Mouse (Mus musculus): ENCODE results near the gene Inhbb. TPM values are rescaled to one million over a fixed set of nuclear protein-coding genes. Genes with fewer than 3 reads are reported as not detected.
A peak's percentile ranks its signal among the peaks of the same experiment; 100 is the strongest.

The Inhbb gene
- polyA plus RNA-seq, 1 experiment from 2014 or later = 3.9 TPM

- H3K9ac ChIP-seq (ENCODE audit: low read length) = no peak overlapping the region
- peaks cover 23% of the 10 kb centered on the region for H3K36me3 ChIP-seq (ENCODE audit: control insufficient read depth, insufficient read depth, low read length)
- H3K4me2 ChIP-seq (ENCODE audit: low read length) = no peak overlapping the region
- peaks cover 12% of the 10 kb centered on the region for H3K4me1 ChIP-seq (ENCODE audit: control insufficient read depth, insufficient read depth, low read length)
- H3K27me3 ChIP-seq (replicated peaks; ENCODE audit: control insufficient read depth, insufficient read depth, low read length) = 0 out of 2 replicates have a peak, but pooled peaks cover 11% of the 10 kb centered on the region
- ATAC-seq (no peak), DNase-seq (ENCODE audit: low spot score) (peak; percentile 41)
- no peak overlapping the region for H3K27ac ChIP-seq (ENCODE audit: low read depth, low read length)
- H3K4me3 ChIP-seq (ENCODE audit: low read depth, low read length) = no peak overlapping the region
- H3K9me3 ChIP-seq (replicated peaks; ENCODE audit: control insufficient read depth, low read length) = no peaks in the 10 kb centered on the region
- WGBS = 76% methylated on average over 8 of the region's 8 CpGs
Measured at GRCm38 (mm10) chr1:119415151-119415550, 6.9 kb downstream of the Inhbb start.

- Histone ChIP-seq H3K4me2 (ENCODE audit: low read length) (no peak overlapping the region), H3K4me3 (ENCODE audit: low read depth, low read length) (no peak overlapping the region), H3K4me1 (ENCODE audit: control insufficient read depth, insufficient read depth, low read length) (peaks cover 11% of the 10 kb centered on the region), H3K27me3 (replicated peaks; ENCODE audit: control insufficient read depth, insufficient read depth, low read length) (no peaks in the 10 kb centered on the region), H3K9me3 (replicated peaks; ENCODE audit: control insufficient read depth, low read length) (no peaks in the 10 kb centered on the region), H3K9ac (ENCODE audit: low read length) (no peak overlapping the region), H3K27ac (ENCODE audit: low read depth, low read length) (no peak overlapping the region), H3K36me3 (ENCODE audit: control insufficient read depth, insufficient read depth, low read length) (0 out of 2 replicates have a peak, but pooled peaks cover 4% of the 10 kb centered on the region)
- ATAC-seq (no peak), DNase-seq (ENCODE audit: low spot score) (no peak)
- WGBS = 75% methylated on average over 5 of the region's 5 CpGs
Measured at GRCm38 (mm10) chr1:119410661-119411060, 11.4 kb downstream of the Inhbb start.

DNA sequence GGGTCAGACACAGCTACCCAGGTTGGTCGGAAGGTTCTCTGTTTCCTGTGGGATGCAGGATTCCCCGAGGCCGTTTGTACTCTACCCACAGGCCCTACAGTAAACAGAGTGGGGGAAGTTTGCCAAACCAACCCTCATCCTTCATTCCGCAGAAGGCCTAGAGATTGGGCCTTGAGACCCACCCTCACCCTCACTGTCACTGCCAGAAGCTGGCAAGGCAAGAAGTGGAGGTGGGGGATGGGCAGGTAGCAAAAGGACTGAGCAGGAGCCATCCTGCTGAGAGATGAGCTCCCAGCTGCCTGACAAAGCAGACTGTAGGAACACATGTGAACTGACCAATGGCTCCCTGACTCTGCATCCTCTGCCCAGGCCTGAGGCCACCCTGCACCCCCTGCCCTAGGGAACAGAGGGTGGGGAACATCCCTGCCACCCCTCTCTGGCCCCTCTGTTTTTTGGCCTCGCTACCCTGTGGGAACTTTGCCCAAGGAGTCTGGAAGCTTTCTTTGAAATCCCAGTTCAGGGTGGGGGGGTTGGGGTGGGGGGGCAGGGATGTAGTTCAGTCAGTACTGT lies 12.4 kb downstream of the Inhbb start:
- Histone ChIP-seq H3K27me3 (replicated peaks; ENCODE audit: control insufficient read depth, insufficient read depth, low read length) (no peaks in the 10 kb centered on the region), H3K9me3 (replicated peaks; ENCODE audit: control insufficient read depth, low read length) (no peaks in the 10 kb centered on the region), H3K9ac (ENCODE audit: low read length) (no peak overlapping the region), H3K4me1 (ENCODE audit: control insufficient read depth, insufficient read depth, low read length) (peaks cover 11% of the 10 kb centered on the region), H3K27ac (ENCODE audit: low read depth, low read length) (no peak overlapping the region), H3K36me3 (ENCODE audit: control insufficient read depth, insufficient read depth, low read length) (0 out of 2 replicates have a peak, but pooled peaks cover 3% of the 10 kb centered on the region), H3K4me2 (ENCODE audit: low read length) (no peak overlapping the region), H3K4me3 (ENCODE audit: low read depth, low read length) (no peak overlapping the region)
- 49% methylated on average over 5 of the region's 5 CpGs for WGBS
- ATAC-seq = no peak
- peak; percentile 37 for DNase-seq (ENCODE audit: low spot score)

GRCm38 (mm10) chr1:119409106-119409505 lies 12.9 kb downstream of the Inhbb start:
- Histone ChIP-seq H3K27ac (ENCODE audit: low read depth, low read length) (no peak overlapping the region), H3K9me3 (replicated peaks; ENCODE audit: control insufficient read depth, low read length) (no peaks in the 10 kb centered on the region), H3K9ac (ENCODE audit: low read length) (no peak overlapping the region), H3K4me1 (ENCODE audit: control insufficient read depth, insufficient read depth, low read length) (peaks cover 11% of the 10 kb centered on the region), H3K4me2 (ENCODE audit: low read length) (no peak overlapping the region), H3K4me3 (ENCODE audit: low read depth, low read length) (no peak overlapping the region), H3K27me3 (replicated peaks; ENCODE audit: control insufficient read depth, insufficient read depth, low read length) (no peaks in the 10 kb centered on the region), H3K36me3 (ENCODE audit: control insufficient read depth, insufficient read depth, low read length) (no peaks in the 10 kb centered on the region)
- no peak for DNase-seq (ENCODE audit: low spot score)
- 68% methylated on average over 7 of the region's 7 CpGs for WGBS
- ATAC-seq = no peak

DNA sequence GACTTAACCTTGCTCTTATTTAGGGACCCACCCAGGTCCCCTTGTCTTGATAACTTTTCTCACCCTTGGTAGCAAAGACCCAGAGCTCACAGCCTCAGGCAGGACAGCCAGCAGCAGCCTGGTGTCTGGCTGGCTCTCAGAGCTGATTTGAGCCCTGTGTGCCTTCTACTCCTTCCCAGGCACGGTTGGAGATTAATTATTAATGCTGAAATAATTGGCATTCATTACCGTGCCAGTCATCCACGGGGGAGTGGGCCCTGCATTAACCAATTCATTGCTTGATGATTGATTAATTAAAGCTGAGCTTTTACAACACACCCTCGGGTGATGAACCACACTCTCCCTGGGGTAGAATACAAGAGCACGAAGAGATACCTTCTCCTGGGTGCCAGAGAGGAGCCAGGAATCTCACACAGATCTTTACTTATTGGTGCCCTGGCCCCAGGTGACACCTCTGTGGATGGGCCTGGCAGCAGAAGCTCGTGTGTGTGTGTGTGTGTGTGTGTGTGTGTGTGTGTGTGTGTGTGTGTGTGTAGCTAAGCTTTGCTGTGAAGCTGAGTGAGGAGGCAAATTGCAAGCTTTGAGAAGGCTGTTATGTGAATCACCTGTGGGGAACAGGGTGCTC lies 14.2 kb downstream of the Inhbb start:
- whole genome bisulfite sequencing = 9% methylated on average over 6 of the region's 6 CpGs
- DNase-seq (ENCODE audit: low spot score) (peak; percentile 64), ATAC-seq (peak; percentile 51; the same call in 1 of the 2 replicates)
- H3K27ac ChIP-seq (ENCODE audit: low read depth, low read length) = peak overlapping the region; percentile 46
- no peaks in the 10 kb centered on the region for H3K27me3 ChIP-seq (replicated peaks; ENCODE audit: control insufficient read depth, insufficient read depth, low read length)
- H3K4me2 ChIP-seq (ENCODE audit: low read length) = no peak overlapping the region
- no peak overlapping the region for H3K4me3 ChIP-seq (ENCODE audit: low read depth, low read length)
- no peak overlapping the region for H3K9ac ChIP-seq (ENCODE audit: low read length)
- H3K36me3 ChIP-seq (ENCODE audit: control insufficient read depth, insufficient read depth, low read length) = no peaks in the 10 kb centered on the region
- no peaks in the 10 kb centered on the region for H3K9me3 ChIP-seq (replicated peaks; ENCODE audit: control insufficient read depth, low read length)
- H3K4me1 ChIP-seq (ENCODE audit: control insufficient read depth, insufficient read depth, low read length) = peaks cover 11% of the 10 kb centered on the region

DNA sequence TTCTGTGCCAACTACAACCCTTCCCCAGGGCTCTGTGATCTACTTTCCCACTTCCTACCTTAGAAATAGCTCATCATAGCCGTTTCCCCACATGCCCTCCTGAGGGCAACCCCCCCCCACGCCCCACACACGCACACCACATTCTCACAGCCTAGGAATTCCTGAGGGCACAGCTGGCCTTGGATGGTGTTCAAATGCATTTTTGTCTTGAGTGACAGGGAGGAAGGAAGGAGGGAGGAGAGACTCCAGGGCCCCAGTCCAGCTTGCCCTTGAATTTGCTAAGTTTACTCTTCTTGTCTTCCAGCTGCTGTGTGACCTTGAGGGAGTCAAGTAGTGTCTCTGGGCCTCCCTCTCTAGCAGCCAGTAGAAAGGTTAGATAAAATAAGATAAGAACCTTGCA lies 17.2 kb downstream of the Inhbb start:
- Histone ChIP-seq H3K9ac (ENCODE audit: low read length) (no peak overlapping the region), H3K4me2 (ENCODE audit: low read length) (no peak overlapping the region), H3K9me3 (replicated peaks; ENCODE audit: control insufficient read depth, low read length) (no peaks in the 10 kb centered on the region), H3K27ac (ENCODE audit: low read depth, low read length) (no peak overlapping the region), H3K27me3 (replicated peaks; ENCODE audit: control insufficient read depth, insufficient read depth, low read length) (no peaks in the 10 kb centered on the region), H3K4me1 (ENCODE audit: control insufficient read depth, insufficient read depth, low read length) (peaks cover 6% of the 10 kb centered on the region), H3K36me3 (ENCODE audit: control insufficient read depth, insufficient read depth, low read length) (no peaks in the 10 kb centered on the region), H3K4me3 (ENCODE audit: low read depth, low read length) (no peak overlapping the region)
- ATAC-seq (no peak), DNase-seq (ENCODE audit: low spot score) (no peak)
- 50% methylated on average over 3 of the region's 3 CpGs for WGBS

- Histone ChIP-seq H3K4me3 (ENCODE audit: low read depth, low read length) (no peak overlapping the region), H3K9me3 (replicated peaks; ENCODE audit: control insufficient read depth, low read length) (no peaks in the 10 kb centered on the region), H3K9ac (ENCODE audit: low read length) (no peak overlapping the region), H3K27ac (ENCODE audit: low read depth, low read length) (no peak overlapping the region), H3K4me1 (ENCODE audit: control insufficient read depth, insufficient read depth, low read length) (peaks cover 1% of the 10 kb centered on the region), H3K4me2 (ENCODE audit: low read length) (no peak overlapping the region), H3K27me3 (replicated peaks; ENCODE audit: control insufficient read depth, insufficient read depth, low read length) (no peaks in the 10 kb centered on the region), H3K36me3 (ENCODE audit: control insufficient read depth, insufficient read depth, low read length) (no peaks in the 10 kb centered on the region)
- ATAC-seq = no peak
- no peak for DNase-seq (ENCODE audit: low spot score)
- 76% methylated on average over 4 of the region's 4 CpGs for WGBS
Measured at GRCm38 (mm10) chr1:119404341-119404740, 17.7 kb downstream of the Inhbb start.

DNA sequence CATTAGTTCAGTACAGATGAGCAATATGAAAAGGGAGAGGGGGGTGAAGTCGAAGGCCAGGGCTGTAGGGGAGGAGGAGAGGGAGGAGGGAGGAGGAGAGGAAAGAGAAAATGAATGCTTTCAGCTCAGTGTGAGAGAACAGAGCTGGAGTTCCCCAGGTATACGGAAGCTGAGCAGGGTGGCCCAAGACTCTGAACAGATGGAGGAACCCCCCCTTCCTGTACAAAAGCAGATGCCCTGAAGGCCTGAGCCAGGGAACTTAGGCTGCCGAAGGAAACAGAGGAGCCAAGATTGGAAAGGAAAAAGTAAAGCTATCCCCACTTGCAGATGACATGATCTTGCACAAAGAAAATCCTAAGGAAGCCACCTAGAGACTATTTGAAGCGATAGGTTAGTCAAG lies 20.8 kb downstream of the Inhbb start:
- H3K27ac ChIP-seq (ENCODE audit: low read depth, low read length) = 0 out of 2 replicates have a peak overlapping the region, but pooled peaks have one; percentile 14
- 48% methylated on average over 4 of the region's 4 CpGs for WGBS
- no peaks in the 10 kb centered on the region for H3K36me3 ChIP-seq (ENCODE audit: control insufficient read depth, insufficient read depth, low read length)
- H3K27me3 ChIP-seq (replicated peaks; ENCODE audit: control insufficient read depth, insufficient read depth, low read length) = no peaks in the 10 kb centered on the region
- H3K4me1 ChIP-seq (ENCODE audit: control insufficient read depth, insufficient read depth, low read length) = no peaks in the 10 kb centered on the region; the same call in 1 of the 2 replicates
- ATAC-seq (peak; percentile 50; the same call in 1 of the 2 replicates), DNase-seq (ENCODE audit: low spot score) (no peak)
- no peak overlapping the region for H3K4me3 ChIP-seq (ENCODE audit: low read depth, low read length)
- H3K9ac ChIP-seq (ENCODE audit: low read length) = no peak overlapping the region
- no peak overlapping the region for H3K4me2 ChIP-seq (ENCODE audit: low read length)
- H3K9me3 ChIP-seq (replicated peaks; ENCODE audit: control insufficient read depth, low read length) = no peaks in the 10 kb centered on the region

DNA sequence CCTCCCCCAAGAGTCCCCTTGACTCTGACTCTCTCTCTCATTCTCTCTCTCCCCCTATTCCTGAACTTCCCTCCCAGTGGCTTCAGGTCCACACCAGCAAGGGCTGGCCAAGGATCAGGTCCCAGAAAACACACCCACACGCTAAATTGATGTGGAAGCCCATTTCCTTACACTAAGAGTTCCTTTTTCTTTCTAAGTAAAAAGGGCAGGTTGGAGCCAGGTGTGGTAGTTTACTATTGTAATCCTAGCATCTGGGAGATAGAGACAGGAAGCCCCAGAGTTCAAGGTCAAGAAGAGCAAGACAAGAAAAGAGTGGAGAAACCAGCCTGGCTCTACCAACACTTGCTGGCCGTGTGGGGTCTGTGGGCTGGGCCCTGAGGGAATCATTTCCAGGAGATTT lies 23.4 kb downstream of the Inhbb start:
- Histone ChIP-seq H3K9me3 (replicated peaks; ENCODE audit: control insufficient read depth, low read length) (no peaks in the 10 kb centered on the region), H3K4me1 (ENCODE audit: control insufficient read depth, insufficient read depth, low read length) (no peaks in the 10 kb centered on the region), H3K27ac (ENCODE audit: low read depth, low read length) (no peak overlapping the region), H3K27me3 (replicated peaks; ENCODE audit: control insufficient read depth, insufficient read depth, low read length) (no peaks in the 10 kb centered on the region), H3K36me3 (ENCODE audit: control insufficient read depth, insufficient read depth, low read length) (no peaks in the 10 kb centered on the region), H3K4me2 (ENCODE audit: low read length) (no peak overlapping the region), H3K9ac (ENCODE audit: low read length) (no peak overlapping the region), H3K4me3 (ENCODE audit: low read depth, low read length) (no peak overlapping the region)
- ATAC-seq (no peak), DNase-seq (ENCODE audit: low spot score) (no peak)
- 78% methylated on average over 2 of the region's 2 CpGs for WGBS

Data from forebrain, embryonic 14.5 days (tissue).